Mouse (Mus musculus) intestine, embryonic 16.5 days (tissue): ENCODE data around the gene Izumo1r. TPM values are rescaled to one million over a fixed set of nuclear protein-coding genes. Genes with fewer than 3 reads are reported as not detected.

Experiments
- ATAC-seq: fragments of 200-750 bp; cut with Nextera tagmentation; 2 replicates; pipeline ENCODE4 v1.8.0; 2017; ENCODE audit warnings: moderate TSS enrichment, moderate library complexity
- H3K27ac ChIP-seq: fragments of 300-500 bp; sonication (generic); 2 replicates; pipeline ENCODE4 v1.5.1; 2014; ENCODE audit warnings: mild to moderate bottlenecking, low read length
- H3K27me3 ChIP-seq: fragments of 300-500 bp; sonication (generic); replicated peaks from 2 replicates; pipeline ENCODE4 v1.6.1; 2014; ENCODE audit warnings: low read length, control low read depth, mixed read lengths; ENCODE audit not compliant: control insufficient read depth, insufficient read depth
- H3K36me3 ChIP-seq: fragments of 300-500 bp; sonication (generic); 2 replicates; pipeline ENCODE4 v1.6.1; 2014; ENCODE audit warnings: low read length, control low read depth; ENCODE audit not compliant: control insufficient read depth, insufficient read depth
- H3K4me1 ChIP-seq: fragments of 300-500 bp; sonication (generic); 2 replicates; pipeline ENCODE4 v1.6.1; 2014; ENCODE audit warnings: low read length, control low read depth, mixed read lengths; ENCODE audit not compliant: control insufficient read depth, insufficient read depth
- H3K4me2 ChIP-seq: fragments of 300-500 bp; sonication (generic); 2 replicates; pipeline ENCODE4 v1.6.1; 2014; ENCODE audit warnings: low read depth, low read length, control low read depth
- H3K4me3 ChIP-seq: fragments of 300-500 bp; sonication (generic); 2 replicates; pipeline ENCODE4 v1.5.1; 2014; ENCODE audit warnings: mild to moderate bottlenecking, low read length
- H3K9ac ChIP-seq: fragments of 300-500 bp; sonication (generic); 2 replicates; pipeline ENCODE4 v1.6.1; 2014; ENCODE audit warnings: low read depth, low read length
- H3K9me3 ChIP-seq: fragments of 300-500 bp; sonication (generic); 2 replicates; pipeline ENCODE4 v1.6.1; 2016; ENCODE audit warnings: low read length, control low read depth; ENCODE audit not compliant: control insufficient read depth
- WGBS: fragments of 180-500 bp; shearing (Covaris S2); extraction: QIAGEN DNeasy Blood & Tissue Kit; methylation state at CpG from one replicate; pipeline ENCODE4 v1.1.7; 2014; 5-methylcytosine and 5-hydroxymethylcytosine counted together
- polyA plus RNA-seq: library from polyadenylated mRNA; unstranded; fragments of >200 nt; fragmentation: Nextera tagmentation; extraction: Ambion mirVana; gene quantifications from 2 replicates; pipeline ENCODE4 v1.2.1, GENCODE M21; 2015

The Izumo1r gene
- polyA plus RNA-seq, 1 experiment from 2014 or later: not detected

- WGBS: 93% methylated on average over 6 of the region's 6 CpGs
Observed at GRCm38 (mm10) chr9:14843311-14843857, 60.4 kb downstream of the Izumo1r start.

GRCm38 (mm10) chr9:14841878-14842761 lies 61.6 kb downstream of the Izumo1r start:
- Histone ChIP-seq H3K4me1 (0 out of 2 replicates have a peak, but pooled peaks cover 2% of the 10 kb centered on the region), H3K27ac (no peak overlapping the region), H3K4me2 (no peak overlapping the region), H3K27me3 (no peaks in the 10 kb centered on the region), H3K9me3 (no peaks in the 10 kb centered on the region), H3K9ac (no peak overlapping the region), H3K36me3 (no peaks in the 10 kb centered on the region), H3K4me3 (no peak overlapping the region)
- peak; percentile 44; the same call in 1 of the 2 replicates for ATAC-seq
- 80% methylated on average over 10 of the region's 10 CpGs for WGBS

More at GRCm38 (mm10) chr9:14843311-14843857, 60.4 kb downstream of the Izumo1r start:
- H3K4me2 ChIP-seq: no peak overlapping the region
- H3K4me3 ChIP-seq: no peak overlapping the region
- H3K4me1 ChIP-seq: 0 out of 2 replicates have a peak, but pooled peaks cover 2% of the 10 kb centered on the region
- H3K36me3 ChIP-seq: no peaks in the 10 kb centered on the region
- H3K27ac ChIP-seq: no peak overlapping the region
- no peaks in the 10 kb centered on the region for H3K9me3 ChIP-seq
- H3K27me3 ChIP-seq: no peaks in the 10 kb centered on the region
- ATAC-seq: no peak
- no peak overlapping the region for H3K9ac ChIP-seq

GRCm38 (mm10) chr9:14839970-14840369 lies 63.8 kb downstream of the Izumo1r start:
- Histone ChIP-seq H3K27me3 (no peaks in the 10 kb centered on the region), H3K4me1 (0 out of 2 replicates have a peak, but pooled peaks cover 2% of the 10 kb centered on the region), H3K36me3 (no peaks in the 10 kb centered on the region), H3K4me3 (no peak overlapping the region), H3K4me2 (no peak overlapping the region), H3K27ac (no peak overlapping the region), H3K9ac (no peak overlapping the region), H3K9me3 (no peaks in the 10 kb centered on the region)
- ATAC-seq: peak; percentile 50; the same call in 1 of the 2 replicates
- 77% methylated on average over 5 of the region's 5 CpGs for WGBS

- Histone ChIP-seq H3K4me1 (0 out of 2 replicates have a peak, but pooled peaks cover 2% of the 10 kb centered on the region), H3K27ac (no peak overlapping the region), H3K4me3 (no peak overlapping the region), H3K27me3 (no peaks in the 10 kb centered on the region), H3K36me3 (no peaks in the 10 kb centered on the region; the same call in 1 of the 2 replicates), H3K4me2 (no peak overlapping the region), H3K9ac (no peak overlapping the region), H3K9me3 (no peaks in the 10 kb centered on the region)
- peak; percentile 79 for ATAC-seq
- WGBS: 34% methylated on average over 7 of the region's 7 CpGs
Observed at GRCm38 (mm10) chr9:14839527-14839926, 64.2 kb downstream of the Izumo1r start.

Other genes with a start within 250 kb of the Izumo1r start
- gene Piwil4, start 163.2 kb downstream of the Izumo1r start, polyA plus RNA-seq: 0.21 TPM in 2 replicates
- gene Fut4, start 151.6 kb downstream of the Izumo1r start, polyA plus RNA-seq: 4.6 and 5.2 TPM in 2 replicates
- gene 1700012B09Rik, start 132.9 kb downstream of the Izumo1r start, polyA plus RNA-seq: not detected in 2 replicates
- gene Mre11a, start 119.3 kb downstream of the Izumo1r start, polyA plus RNA-seq: 16.0 and 17.3 TPM in 2 replicates
- gene Ankrd49, start 119.1 kb downstream of the Izumo1r start, polyA plus RNA-seq: 38.2 and 43.4 TPM in 2 replicates
- gene Gpr83, start 43.7 kb downstream of the Izumo1r start, polyA plus RNA-seq: 0.32 TPM in 2 replicates
- gene Panx1, start 141.5 kb upstream of the Izumo1r start, polyA plus RNA-seq: 27.8 and 30.3 TPM in 2 replicates
- gene Hephl1, start 208.2 kb upstream of the Izumo1r start, polyA plus RNA-seq: not detected in 2 replicates